Mouse (Mus musculus): ENCODE measurements at regions not wholly inside any gene's neighbourhood (a gene's known extent, or its start where the extent isn't known, plus 50 kb on each side); places are given as distances from the start of the nearest gene placed in this dataset.
A peak's percentile ranks its signal among the peaks of the same experiment; 100 is the strongest.

- peak; percentile 71 for DNase-seq
Observed at GRCm38 (mm10) chr9:16994169-16994568, 493.1 kb upstream of the Fat3 start.

GRCm38 (mm10) chr9:16988114-16988513, 487.0 kb upstream of the Fat3 start:
- peak; percentile 24 for DNase-seq

- no peak for DNase-seq
Observed at GRCm38 (mm10) chr9:16977321-16977720, 476.2 kb upstream of the Fat3 start.

GRCm38 (mm10) chr9:16970373-16970772, 469.3 kb upstream of the Fat3 start:
- DNase-seq = no peak

- DNase-seq = no peak
Observed at GRCm38 (mm10) chr9:16933602-16934001, 432.5 kb upstream of the Fat3 start.

GRCm38 (mm10) chr9:16931586-16931985, 430.5 kb upstream of the Fat3 start:
- no peak for DNase-seq

- no peak for DNase-seq
Observed at GRCm38 (mm10) chr9:16926315-16926984, 425.4 kb upstream of the Fat3 start.

- no peak for DNase-seq
Observed at GRCm38 (mm10) chr9:16925279-16925678, 424.2 kb upstream of the Fat3 start.

- DNase-seq = no peak
Observed at GRCm38 (mm10) chr9:16906155-16906554, 405.1 kb upstream of the Fat3 start.

- DNase-seq = no peak
Observed at GRCm38 (mm10) chr9:16899060-16899459, 398.0 kb upstream of the Fat3 start.

- no peak for DNase-seq
Observed at GRCm38 (mm10) chr9:16852458-16853026, 351.5 kb upstream of the Fat3 start.

GRCm38 (mm10) chr9:16808494-16808893, 307.4 kb upstream of the Fat3 start:
- DNase-seq = no peak

GRCm38 (mm10) chr9:16772867-16773266, 271.8 kb upstream of the Fat3 start:
- DNase-seq = no peak

- DNase-seq = no peak
Observed at GRCm38 (mm10) chr9:16727653-16728052, 226.6 kb upstream of the Fat3 start.

- no peak for DNase-seq
Observed at GRCm38 (mm10) chr9:16702431-16702830, 201.3 kb upstream of the Fat3 start.

GRCm38 (mm10) chr9:16661527-16661926, 160.4 kb upstream of the Fat3 start:
- no peak for DNase-seq

GRCm38 (mm10) chr9:16660940-16661339, 159.9 kb upstream of the Fat3 start:
- no peak for DNase-seq

All from heart, postnatal 4 days (tissue).